Mouse (Mus musculus) stomach, postnatal 0 days (tissue): ENCODE results near the gene Mok.

Experiments used
- CTCF ChIP-seq: IDR thresholded peaks from 2 replicates; pipeline ENCODE4 v1.5.1; 2016; ENCODE audit warnings: antibody characterized with exemption, low read depth, mild to moderate bottlenecking, moderate library complexity
- EP300 ChIP-seq: optimal IDR thresholded peaks from 2 replicates; pipeline ENCODE3; 2016; ENCODE audit warnings: antibody characterized with exemption

DNA sequence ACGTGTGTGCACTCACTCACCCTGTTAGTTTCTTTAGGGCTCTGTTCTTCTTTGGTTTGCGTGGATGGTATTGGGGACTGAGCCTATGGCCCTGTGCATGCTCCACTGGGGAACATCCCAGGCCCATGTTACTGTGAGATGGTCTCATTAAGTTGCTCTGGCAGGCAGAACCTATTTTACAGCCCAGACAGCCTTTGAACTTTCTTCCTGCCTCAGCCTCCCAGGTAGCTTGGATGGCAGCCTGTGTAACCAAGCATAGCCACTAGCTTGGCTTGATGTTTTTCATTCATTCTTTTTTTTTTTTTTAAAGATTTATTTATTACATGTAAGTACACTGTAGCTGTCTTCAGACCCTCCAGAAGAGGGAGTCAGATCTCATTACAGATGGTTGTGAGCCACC, 44.5 kb upstream of the Mok start:
- TF ChIP-seq CTCF = no peak
- no peak for TF ChIP-seq EP300
